Mouse (Mus musculus) stomach, embryonic 15.5 days (tissue): ENCODE measurements around the gene Ccdc3. TPM values are rescaled to one million over a fixed set of nuclear protein-coding genes. Genes with fewer than 3 reads are reported as not detected.
"Not testable (repeated sequence)": the region's sequence is repeated elsewhere in the genome, so short reads cannot be mapped to it uniquely, and the experiment has no call there.

Experiments used
- ATAC-seq: fragments of 200-750 bp; cut with Nextera tagmentation; 2 replicates; pipeline ENCODE4 v1.8.0; 2017; ENCODE audit warnings: low read depth, moderate number of reproducible peaks, moderate TSS enrichment; ENCODE audit not compliant: insufficient read depth, low FRiP score
- H3K27ac ChIP-seq: fragments of 300-500 bp; sonication (generic); 2 replicates; pipeline ENCODE4 v1.5.1; 2015; ENCODE audit warnings: mild to moderate bottlenecking, inconsistent platforms
- H3K27me3 ChIP-seq: fragments of 300-500 bp; sonication (generic); replicated peaks from 2 replicates; pipeline ENCODE4 v1.6.1; 2015; ENCODE audit warnings: inconsistent platforms
- H3K36me3 ChIP-seq: fragments of 300-500 bp; sonication (generic); 2 replicates; pipeline ENCODE4 v1.6.1; 2015; ENCODE audit warnings: inconsistent platforms
- H3K4me1 ChIP-seq: fragments of 300-500 bp; sonication (generic); 2 replicates; pipeline ENCODE4 v1.6.1; 2015; ENCODE audit warnings: inconsistent platforms
- H3K4me2 ChIP-seq: fragments of 300-500 bp; sonication (generic); 2 replicates; pipeline ENCODE4 v1.6.1; 2015; ENCODE audit warnings: mild to moderate bottlenecking, inconsistent platforms
- H3K4me3 ChIP-seq: fragments of 300-500 bp; sonication (generic); replicated peaks from 2 replicates; pipeline ENCODE4 v1.5.1; 2015; ENCODE audit warnings: inconsistent platforms
- H3K9ac ChIP-seq: fragments of 300-500 bp; sonication (generic); 2 replicates; pipeline ENCODE4 v1.6.1; 2015; ENCODE audit warnings: inconsistent platforms
- H3K9me3 ChIP-seq: fragments of 300-500 bp; sonication (generic); 2 replicates; pipeline ENCODE4 v1.6.1; 2016; ENCODE audit warnings: inconsistent platforms
- WGBS: fragments of 180-500 bp; shearing (Covaris S2); methylation state at CpG from one replicate; pipeline ENCODE4 v1.1.7; 2015; 5-methylcytosine and 5-hydroxymethylcytosine counted together
- polyA plus RNA-seq: library from polyadenylated mRNA; unstranded; fragments of >200 nt; fragmentation: Nextera tagmentation; extraction: Ambion mirVana; gene quantifications from 2 replicates; pipeline ENCODE4 v1.2.1, GENCODE M21; 2015

Gene Ccdc3
- polyA plus RNA-seq, 1 experiment from 2014 or later, result 18.0 TPM

DNA sequence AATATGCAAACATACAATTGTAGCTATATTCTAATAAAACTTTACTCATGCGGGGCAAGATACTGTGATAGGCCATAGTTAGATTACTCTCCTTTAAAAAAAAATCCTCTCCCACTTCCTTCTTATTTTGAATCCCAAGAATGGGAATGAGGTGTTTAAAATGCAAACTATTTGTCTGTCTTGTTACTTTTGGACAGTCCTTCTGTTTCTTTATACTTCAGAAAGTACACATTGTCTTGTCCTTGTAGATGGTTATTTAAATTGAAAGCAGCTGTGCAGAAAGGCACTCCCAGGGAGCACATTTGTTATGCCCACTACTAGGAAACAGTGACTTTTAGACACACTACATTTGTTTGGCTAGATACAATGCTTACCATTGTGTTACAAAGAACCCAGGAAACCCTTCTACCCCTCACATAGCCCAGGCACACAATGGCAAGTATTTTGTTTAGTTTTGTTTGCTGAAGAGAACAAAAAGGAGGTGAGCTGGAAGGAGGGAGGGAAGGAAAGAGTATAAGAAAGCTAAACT is 82.3 kb downstream of the Ccdc3 start:
- H3K27ac ChIP-seq, result no peak overlapping the region
- H3K4me3 ChIP-seq, result no peak overlapping the region
- no peak overlapping the region for H3K4me2 ChIP-seq
- H3K4me1 ChIP-seq, result no peaks in the 10 kb centered on the region
- no peaks in the 10 kb centered on the region for H3K9me3 ChIP-seq
- no peak overlapping the region for H3K9ac ChIP-seq
- H3K27me3 ChIP-seq, result no peaks in the 10 kb centered on the region
- no peaks in the 10 kb centered on the region for H3K36me3 ChIP-seq
- WGBS, result 74% methylated on average over 1 of the region's 1 CpGs
- no peak for ATAC-seq

DNA sequence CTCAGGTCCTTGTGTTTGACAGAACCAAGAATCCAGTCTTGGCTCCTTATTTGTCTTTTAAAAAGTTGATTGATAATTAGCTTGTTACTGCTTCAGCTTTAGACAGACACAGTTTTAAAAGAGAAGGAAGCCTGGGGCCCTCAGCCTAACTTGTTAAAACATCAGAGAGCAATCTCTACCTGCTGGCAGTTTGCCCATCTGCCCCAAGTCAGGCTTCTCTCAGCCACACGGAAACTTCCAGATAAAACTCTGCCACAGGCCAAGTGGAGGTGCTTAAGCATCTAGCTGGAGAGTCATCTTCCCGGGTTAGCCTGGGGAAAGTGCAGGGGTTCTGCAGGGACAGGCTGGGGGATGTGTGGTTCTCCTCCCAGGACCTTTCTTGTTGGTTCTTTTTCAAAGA is 85.0 kb downstream of the Ccdc3 start:
- H3K36me3 ChIP-seq, result no peaks in the 10 kb centered on the region
- H3K9ac ChIP-seq, result no peak overlapping the region
- H3K27ac ChIP-seq, result no peak overlapping the region
- 42% methylated on average over 2 of the region's 2 CpGs for WGBS
- H3K4me1 ChIP-seq, result no peaks in the 10 kb centered on the region
- H3K4me2 ChIP-seq, result no peak overlapping the region
- no peak for ATAC-seq
- no peaks in the 10 kb centered on the region for H3K9me3 ChIP-seq
- no peak overlapping the region for H3K4me3 ChIP-seq
- no peaks in the 10 kb centered on the region for H3K27me3 ChIP-seq

DNA sequence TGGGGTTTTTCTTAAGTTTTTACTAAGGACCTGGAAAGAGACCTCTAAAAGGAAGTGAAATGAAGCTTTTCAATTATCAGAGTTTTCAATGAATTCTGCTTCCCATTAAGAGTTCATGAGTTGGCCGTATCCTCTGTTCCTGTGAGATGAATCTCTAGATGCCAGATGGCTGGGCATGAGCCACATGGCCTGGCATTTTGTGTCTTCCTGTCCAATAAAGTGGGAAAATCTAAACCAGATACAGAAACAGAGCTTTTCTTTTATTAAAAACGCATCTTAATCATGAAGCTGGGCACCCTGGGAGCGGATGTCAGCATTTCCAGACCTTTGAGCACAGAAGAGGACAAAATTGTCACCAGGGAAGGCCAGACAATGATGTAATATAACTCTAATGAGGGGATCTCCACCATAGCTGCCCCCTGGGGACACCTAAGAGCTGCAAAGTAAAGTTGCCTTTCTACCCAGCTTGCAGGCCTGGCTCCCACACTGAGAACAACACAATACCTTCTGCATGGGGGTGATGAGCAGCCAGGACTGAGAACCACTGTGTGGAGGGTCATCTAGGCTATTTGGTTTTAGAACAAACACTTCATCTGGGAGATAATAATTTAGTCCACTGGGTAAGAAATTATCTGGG is 99.4 kb downstream of the Ccdc3 start:
- Histone ChIP-seq H3K27me3 (no peaks in the 10 kb centered on the region), H3K36me3 (no peaks in the 10 kb centered on the region), H3K4me2 (no peak overlapping the region), H3K4me3 (no peak overlapping the region), H3K4me1 (peaks cover 5% of the 10 kb centered on the region), H3K9me3 (no peaks in the 10 kb centered on the region), H3K27ac (no peak overlapping the region), H3K9ac (no peak overlapping the region)
- ATAC-seq, result no peak
- WGBS, result 85% methylated on average over 3 of the region's 3 CpGs

DNA sequence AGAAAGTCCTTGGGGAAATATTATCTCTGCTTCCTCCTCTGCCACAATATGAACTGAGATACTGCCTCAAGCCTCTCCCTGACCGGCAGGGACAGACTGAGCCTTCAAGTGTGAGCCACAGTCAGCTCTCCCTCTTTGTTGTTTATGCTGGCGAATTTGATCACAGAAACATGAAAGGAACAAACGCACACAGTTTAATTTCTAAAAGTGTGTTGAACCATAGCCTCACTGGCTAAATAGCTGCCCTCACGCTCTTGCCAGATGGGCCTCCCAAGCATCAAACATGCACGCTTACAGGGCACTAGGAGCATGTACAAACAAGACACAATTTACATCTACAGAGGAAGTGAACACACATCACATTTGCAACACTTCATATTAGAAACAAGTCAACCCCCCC is 100.3 kb downstream of the Ccdc3 start:
- ATAC-seq, result no peak
- Histone ChIP-seq H3K4me2 (no peak overlapping the region), H3K4me1 (peaks cover 7% of the 10 kb centered on the region), H3K4me3 (no peak overlapping the region), H3K36me3 (no peaks in the 10 kb centered on the region), H3K27me3 (no peaks in the 10 kb centered on the region), H3K9me3 (no peaks in the 10 kb centered on the region), H3K27ac (no peak overlapping the region), H3K9ac (no peak overlapping the region)
- WGBS, result 82% methylated on average over 5 of the region's 5 CpGs

DNA sequence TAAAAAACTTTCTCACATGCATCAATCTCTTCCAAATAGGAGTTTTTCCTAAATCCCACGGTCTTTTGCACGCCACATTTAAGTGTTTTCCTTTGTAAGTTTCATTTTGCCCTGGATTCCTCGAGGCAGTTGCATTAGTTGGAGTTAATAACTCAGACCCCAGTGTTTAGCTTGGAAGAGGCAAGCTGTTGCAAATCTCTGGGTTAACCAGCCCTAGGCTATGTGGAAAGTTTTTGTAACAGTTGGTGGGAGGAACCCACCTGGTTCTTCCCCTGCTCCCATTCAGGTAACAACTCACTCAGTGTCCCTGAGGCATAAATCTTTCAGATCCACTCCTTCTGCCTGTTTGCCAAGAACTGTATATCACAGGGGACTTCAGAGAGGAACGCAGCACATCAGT is 101.9 kb downstream of the Ccdc3 start:
- Histone ChIP-seq H3K4me1 (peaks cover 7% of the 10 kb centered on the region), H3K27ac (no peak overlapping the region), H3K27me3 (no peaks in the 10 kb centered on the region), H3K9me3 (no peaks in the 10 kb centered on the region), H3K4me3 (no peak overlapping the region), H3K9ac (no peak overlapping the region), H3K4me2 (no peak overlapping the region), H3K36me3 (no peaks in the 10 kb centered on the region)
- no peak for ATAC-seq
- WGBS, result 58% methylated on average over 4 of the region's 4 CpGs

DNA sequence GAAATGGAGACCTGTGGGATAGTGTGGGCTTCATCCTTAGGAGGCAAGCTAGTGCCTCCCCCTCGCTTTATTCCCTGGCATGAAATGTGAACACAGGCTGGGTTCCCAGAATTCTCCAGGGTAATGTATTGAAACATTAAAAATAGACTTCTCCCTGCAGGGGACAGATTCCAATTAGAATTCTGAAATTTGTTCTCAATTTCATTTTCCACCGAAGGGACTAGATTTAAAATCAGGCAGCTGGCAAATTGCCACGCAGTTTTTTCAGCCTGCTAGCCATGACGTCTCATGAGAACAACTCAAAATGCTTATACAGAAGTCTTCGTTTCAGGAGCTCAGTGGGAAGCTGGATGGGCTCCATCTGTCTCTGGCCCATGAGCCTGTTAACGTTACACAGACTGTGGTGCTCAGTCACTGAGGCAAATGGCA is 103.9 kb downstream of the Ccdc3 start:
- no peaks in the 10 kb centered on the region for H3K9me3 ChIP-seq
- H3K36me3 ChIP-seq, result no peaks in the 10 kb centered on the region
- 39% methylated on average over 6 of the region's 6 CpGs for WGBS
- no peak overlapping the region; the same call in 1 of the 2 replicates for H3K27ac ChIP-seq
- no peak overlapping the region for H3K4me2 ChIP-seq
- no peaks in the 10 kb centered on the region for H3K27me3 ChIP-seq
- no peak overlapping the region for H3K9ac ChIP-seq
- peaks cover 7% of the 10 kb centered on the region for H3K4me1 ChIP-seq
- H3K4me3 ChIP-seq, result no peak overlapping the region
- peak; percentile 27; the same call in 1 of the 2 replicates for ATAC-seq

DNA sequence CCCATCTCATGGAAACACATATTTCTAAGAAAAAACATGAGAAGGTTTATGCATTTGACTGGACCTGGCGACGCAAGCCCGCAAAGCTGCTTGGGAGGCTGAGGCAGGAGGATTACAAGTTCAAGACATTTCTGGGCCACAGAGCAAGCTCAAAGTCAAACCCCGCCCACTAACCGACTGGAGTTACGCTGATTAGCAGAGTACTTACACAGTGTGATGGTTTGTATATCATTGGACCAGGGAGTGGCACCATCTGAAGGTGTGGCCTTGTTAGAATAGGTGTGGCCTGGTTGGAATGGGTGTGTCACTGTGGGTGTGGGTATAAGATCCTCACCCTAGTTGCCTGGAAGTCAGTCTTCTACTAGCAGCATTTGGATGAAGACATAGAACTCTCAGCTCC is 111.6 kb downstream of the Ccdc3 start:
- ATAC-seq, H3K4me3 ChIP-seq, H3K9me3 ChIP-seq, H3K4me1 ChIP-seq, H3K27me3 ChIP-seq, H3K27ac ChIP-seq, H3K4me2 ChIP-seq, H3K36me3 ChIP-seq, H3K9ac ChIP-seq: not testable (repeated sequence)
- WGBS, result 93% methylated on average over 6 of the region's 6 CpGs

DNA sequence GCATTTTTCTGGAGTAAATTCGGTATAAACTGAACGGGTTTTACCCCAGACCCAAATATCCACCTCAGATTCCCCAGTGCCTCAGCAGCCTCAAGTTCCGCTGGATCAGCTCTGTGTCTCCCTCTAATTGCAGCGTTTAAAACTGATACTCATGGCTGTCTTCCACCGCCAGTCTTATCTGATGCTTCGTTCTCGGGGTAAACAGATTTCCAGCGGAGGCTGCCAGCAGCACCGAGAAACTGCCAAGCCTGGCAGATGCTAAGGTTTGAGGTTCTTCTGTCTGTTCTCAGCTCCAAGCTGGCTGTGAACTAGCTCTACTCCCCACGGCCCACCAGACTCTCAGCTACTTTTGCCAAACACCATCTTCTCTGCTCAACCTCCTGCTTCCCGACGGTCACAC is 112.4 kb downstream of the Ccdc3 start:
- Histone ChIP-seq H3K9ac (no peak overlapping the region), H3K4me3 (no peak overlapping the region), H3K36me3 (no peaks in the 10 kb centered on the region), H3K27ac (0 out of 2 replicates have a peak overlapping the region, but pooled peaks have one; percentile 16), H3K27me3 (no peaks in the 10 kb centered on the region), H3K4me2 (no peak overlapping the region), H3K4me1 (no peaks in the 10 kb centered on the region), H3K9me3 (no peaks in the 10 kb centered on the region)
- no peak for ATAC-seq
- WGBS, result 44% methylated on average over 12 of the region's 12 CpGs

DNA sequence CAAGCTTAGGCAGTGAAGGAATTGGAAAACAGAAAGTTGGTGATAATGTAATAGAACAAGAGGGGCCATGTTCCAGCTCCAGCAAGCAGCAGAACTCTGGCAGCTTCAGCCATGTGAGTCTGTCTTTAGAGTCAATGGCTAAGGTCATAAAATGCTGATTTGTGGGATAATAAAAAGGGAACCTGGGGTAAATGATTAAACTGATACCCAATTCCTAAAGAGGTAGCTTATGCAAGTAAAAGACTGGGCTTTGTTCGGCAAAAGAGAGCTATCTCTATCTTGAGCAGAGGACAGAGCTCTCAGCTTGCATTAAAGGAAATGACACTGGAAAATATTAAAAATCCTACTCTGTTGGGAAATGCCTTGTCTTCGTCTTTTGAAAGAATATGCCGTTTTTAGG is 120.7 kb downstream of the Ccdc3 start:
- Histone ChIP-seq H3K27me3 (no peaks in the 10 kb centered on the region), H3K9ac (no peak overlapping the region), H3K36me3 (no peaks in the 10 kb centered on the region), H3K4me2 (no peak overlapping the region), H3K4me3 (no peak overlapping the region), H3K27ac (no peak overlapping the region), H3K4me1 (no peaks in the 10 kb centered on the region), H3K9me3 (no peaks in the 10 kb centered on the region)
- ATAC-seq, result no peak
- 77% methylated on average over 3 of the region's 3 CpGs for WGBS

DNA sequence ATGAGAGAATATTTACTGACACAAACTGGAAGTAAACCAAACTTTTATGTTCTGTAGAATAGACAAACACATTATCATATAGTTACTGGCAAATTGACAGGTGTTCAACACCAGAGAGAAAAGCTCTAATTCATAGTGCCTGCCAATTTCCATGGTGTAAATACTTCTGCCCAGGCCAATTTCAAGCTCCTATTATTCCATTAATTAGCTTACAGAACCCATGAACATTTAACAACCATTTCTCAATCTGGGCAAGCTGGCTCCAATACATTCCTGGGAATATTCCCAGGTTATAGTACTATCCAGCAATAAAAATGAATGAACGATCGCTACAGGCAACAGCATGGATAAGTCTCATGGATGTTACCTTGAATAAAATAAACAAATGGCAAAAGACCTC is 124.7 kb downstream of the Ccdc3 start:
- no peak overlapping the region for H3K9ac ChIP-seq
- no peak for ATAC-seq
- no peak overlapping the region for H3K4me3 ChIP-seq

DNA sequence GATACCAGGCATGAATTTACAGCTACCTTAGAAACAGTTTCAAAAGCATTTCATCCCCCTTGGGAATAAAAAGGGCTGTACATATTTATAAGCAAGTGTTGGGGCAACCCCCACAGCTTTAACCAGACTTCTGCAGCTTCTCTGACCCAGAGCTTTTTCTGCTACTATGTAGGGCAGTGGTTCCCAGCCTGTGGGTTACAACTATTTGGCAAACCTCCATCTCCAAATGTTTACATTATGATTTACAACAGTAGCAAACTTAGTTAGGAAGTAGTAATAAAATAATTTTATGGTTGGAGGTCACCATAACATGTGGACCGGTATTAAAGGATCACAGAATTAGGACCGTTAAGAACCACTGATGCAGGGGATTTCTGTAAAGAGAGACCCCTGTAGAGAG is 130.4 kb downstream of the Ccdc3 start:
- H3K27ac ChIP-seq, result no peak overlapping the region
- no peaks in the 10 kb centered on the region for H3K36me3 ChIP-seq
- no peak overlapping the region for H3K4me2 ChIP-seq
- H3K4me3 ChIP-seq, result no peak overlapping the region
- no peaks in the 10 kb centered on the region for H3K9me3 ChIP-seq
- H3K4me1 ChIP-seq, result no peaks in the 10 kb centered on the region
- WGBS, result 49% methylated on average over 2 of the region's 2 CpGs
- H3K27me3 ChIP-seq, result no peaks in the 10 kb centered on the region
- H3K9ac ChIP-seq, result no peak overlapping the region
- no peak for ATAC-seq

More for the DNA sequence above, 124.7 kb downstream of the Ccdc3 start:
- Histone ChIP-seq H3K27ac (no peak overlapping the region), H3K36me3 (no peaks in the 10 kb centered on the region), H3K4me1 (no peaks in the 10 kb centered on the region), H3K4me2 (no peak overlapping the region), H3K9me3 (no peaks in the 10 kb centered on the region), H3K27me3 (no peaks in the 10 kb centered on the region)
- 88% methylated on average over 2 of the region's 2 CpGs for WGBS
